Mouse (Mus musculus): Measurements from ENCODE around the gene Oas2. TPM values are rescaled to one million over a fixed set of nuclear protein-coding genes. Genes with fewer than 3 reads are reported as not detected.

The Oas2 gene
- polyA plus RNA-seq, 1 experiment = 22.4 TPM

DNA sequence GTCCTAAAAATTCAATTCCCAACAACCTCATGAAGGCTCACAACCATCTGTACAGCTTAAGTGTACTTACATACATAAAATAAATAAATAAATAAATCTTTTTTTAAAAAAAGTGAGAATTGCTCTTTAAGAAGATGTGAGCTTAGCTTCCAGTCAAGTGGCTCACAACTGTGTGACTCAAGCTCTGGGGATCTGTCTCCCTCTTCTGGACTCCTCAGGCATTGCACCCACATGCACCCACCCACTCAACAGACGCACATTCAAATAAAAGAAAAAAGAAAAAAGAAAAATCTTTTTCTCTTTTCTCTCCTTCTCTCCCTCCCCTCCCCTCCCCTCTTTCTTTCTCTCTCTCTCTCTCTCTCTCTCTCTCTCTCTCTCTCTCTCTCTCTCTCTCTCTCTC is 32.0 kb upstream of the Oas2 start:
- Histone ChIP-seq H3K36me3 (ENCODE audit: control insufficient read depth, insufficient read depth, low read length) (no peaks in the 10 kb centered on the region), H3K27me3 (ENCODE audit: control insufficient read depth, insufficient read depth, low read length) (no peaks in the 10 kb centered on the region), H3K27ac (ENCODE audit: control insufficient read depth, insufficient read depth, low read length) (no peak overlapping the region), H3K4me1 (replicated peaks; ENCODE audit: control insufficient read depth, insufficient read depth, low read length) (peaks cover 33% of the 10 kb centered on the region), H3K4me3 (ENCODE audit: control insufficient read depth, insufficient read depth, low read length) (no peak overlapping the region)
- WGBS = 86% methylated on average over 1 of the region's 1 CpGs
- TF ChIP-seq POLR2A (IDR thresholded peaks at IDR 0.05; ENCODE audit: control insufficient read depth, extremely low read depth, insufficient read depth, low read length, poor library complexity) (no peak), CTCF (IDR thresholded peaks at IDR 0.05; ENCODE audit: borderline replicate concordance, control insufficient read depth, extremely low read depth, insufficient read depth, low read length, poor library complexity) (no peak)
- no peak for DNase-seq

DNA sequence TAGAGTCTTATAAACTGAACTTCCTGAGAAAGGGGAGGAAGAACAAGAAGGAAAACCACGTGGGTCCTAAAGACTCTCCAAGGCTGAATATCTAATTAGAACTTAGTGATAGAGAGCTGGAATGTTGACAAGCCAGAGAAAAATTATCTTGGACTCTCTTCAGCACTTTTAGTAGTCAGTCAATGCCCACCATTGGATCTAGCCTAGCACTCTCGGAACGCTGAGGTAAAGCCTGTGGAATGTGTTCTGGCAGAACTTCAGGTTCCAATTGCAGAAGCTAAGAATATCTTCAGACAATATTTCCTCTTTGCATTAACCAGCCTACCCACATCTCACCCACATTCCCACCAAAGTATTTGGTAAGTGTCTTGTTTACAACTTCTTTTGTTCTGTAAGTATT is 30.3 kb upstream of the Oas2 start:
- 25% methylated on average over 3 of the region's 3 CpGs for WGBS
- TF ChIP-seq CTCF (IDR thresholded peaks at IDR 0.05; ENCODE audit: borderline replicate concordance, control insufficient read depth, extremely low read depth, insufficient read depth, low read length, poor library complexity) (no peak), POLR2A (IDR thresholded peaks at IDR 0.05; ENCODE audit: control insufficient read depth, extremely low read depth, insufficient read depth, low read length, poor library complexity) (no peak)
- Histone ChIP-seq H3K4me3 (ENCODE audit: control insufficient read depth, insufficient read depth, low read length) (no peak overlapping the region), H3K27me3 (ENCODE audit: control insufficient read depth, insufficient read depth, low read length) (no peaks in the 10 kb centered on the region), H3K4me1 (replicated peaks; ENCODE audit: control insufficient read depth, insufficient read depth, low read length) (peaks cover 49% of the 10 kb centered on the region), H3K27ac (ENCODE audit: control insufficient read depth, insufficient read depth, low read length) (no peak overlapping the region), H3K36me3 (ENCODE audit: control insufficient read depth, insufficient read depth, low read length) (no peaks in the 10 kb centered on the region)
- DNase-seq = no peak

DNA sequence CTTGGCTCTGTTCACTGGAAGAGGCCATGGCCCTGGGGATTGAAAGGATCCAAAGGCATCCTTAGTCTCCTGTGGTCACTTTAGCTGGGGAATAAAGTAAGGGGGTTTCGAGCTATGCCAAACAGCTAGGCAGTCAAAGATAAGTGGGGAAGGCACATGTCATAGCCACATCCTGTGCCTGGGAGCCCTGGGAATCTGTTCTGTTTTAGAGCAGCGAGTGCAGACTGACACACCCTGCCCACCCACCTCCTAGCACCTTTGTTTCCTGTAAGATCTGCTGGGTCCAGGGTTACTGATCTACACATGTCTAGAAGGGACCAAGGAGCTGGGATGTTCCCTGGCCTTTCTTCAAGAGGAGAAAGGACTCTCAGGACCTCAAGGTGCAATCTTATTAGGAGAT is 29.3 kb upstream of the Oas2 start:
- DNase-seq = peak; percentile 26
- 10% methylated on average over 2 of the region's 2 CpGs for WGBS
- TF ChIP-seq CTCF (IDR thresholded peaks at IDR 0.05; ENCODE audit: borderline replicate concordance, control insufficient read depth, extremely low read depth, insufficient read depth, low read length, poor library complexity) = no peak
- no peak for TF ChIP-seq POLR2A (IDR thresholded peaks at IDR 0.05; ENCODE audit: control insufficient read depth, extremely low read depth, insufficient read depth, low read length, poor library complexity)
- Histone ChIP-seq H3K27me3 (ENCODE audit: control insufficient read depth, insufficient read depth, low read length) (no peaks in the 10 kb centered on the region), H3K4me3 (ENCODE audit: control insufficient read depth, insufficient read depth, low read length) (no peak overlapping the region), H3K36me3 (ENCODE audit: control insufficient read depth, insufficient read depth, low read length) (no peaks in the 10 kb centered on the region), H3K4me1 (replicated peaks; ENCODE audit: control insufficient read depth, insufficient read depth, low read length) (peaks cover 52% of the 10 kb centered on the region), H3K27ac (ENCODE audit: control insufficient read depth, insufficient read depth, low read length) (no peak overlapping the region)

DNA sequence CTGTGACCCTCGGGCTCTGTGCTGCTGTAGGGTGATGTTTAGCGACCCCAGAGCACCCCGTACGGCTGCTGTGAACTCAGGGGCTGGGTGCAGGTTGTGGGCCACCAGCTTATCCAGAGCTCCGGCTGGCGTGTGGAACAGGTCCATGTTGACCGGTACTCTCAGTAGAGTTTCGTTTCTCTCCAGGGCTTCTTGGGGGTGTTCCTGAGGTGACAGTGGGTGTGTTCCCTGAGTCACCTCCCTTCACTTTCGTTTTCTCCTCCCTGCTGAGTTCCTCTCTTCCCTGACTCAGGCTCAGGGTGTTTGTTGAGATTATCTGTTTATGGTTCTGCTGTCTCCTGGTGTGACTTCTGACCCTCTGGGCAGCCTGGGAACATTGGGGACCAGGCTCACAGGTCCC is 27.8 kb upstream of the Oas2 start, which contains the start of gene Oas3:
Oas3 (minus strand) TSS at position 184 of the 400 bp plus-strand sequence.
- peak within 1 kb of the TSS; percentile 58; the same call in 1 of the 2 replicates for H3K27ac ChIP-seq (ENCODE audit: control insufficient read depth, insufficient read depth, low read length)
- H3K36me3 ChIP-seq (ENCODE audit: control insufficient read depth, insufficient read depth, low read length) = no peaks in the 10 kb centered on the region
- peaks cover 52% of the 10 kb centered on the region for H3K4me1 ChIP-seq (replicated peaks; ENCODE audit: control insufficient read depth, insufficient read depth, low read length)
- peak; percentile 22 for DNase-seq
- no peaks in the 10 kb centered on the region for H3K27me3 ChIP-seq (ENCODE audit: control insufficient read depth, insufficient read depth, low read length)
- H3K4me3 ChIP-seq (ENCODE audit: control insufficient read depth, insufficient read depth, low read length) = peak within 1 kb of the TSS; percentile 58
- TF ChIP-seq POLR2A (IDR thresholded peaks at IDR 0.05; ENCODE audit: control insufficient read depth, extremely low read depth, insufficient read depth, low read length, poor library complexity) (no peak), CTCF (IDR thresholded peaks at IDR 0.05; ENCODE audit: borderline replicate concordance, control insufficient read depth, extremely low read depth, insufficient read depth, low read length, poor library complexity) (no peak)
- 7% methylated on average over 9 of the region's 9 CpGs for WGBS

DNA sequence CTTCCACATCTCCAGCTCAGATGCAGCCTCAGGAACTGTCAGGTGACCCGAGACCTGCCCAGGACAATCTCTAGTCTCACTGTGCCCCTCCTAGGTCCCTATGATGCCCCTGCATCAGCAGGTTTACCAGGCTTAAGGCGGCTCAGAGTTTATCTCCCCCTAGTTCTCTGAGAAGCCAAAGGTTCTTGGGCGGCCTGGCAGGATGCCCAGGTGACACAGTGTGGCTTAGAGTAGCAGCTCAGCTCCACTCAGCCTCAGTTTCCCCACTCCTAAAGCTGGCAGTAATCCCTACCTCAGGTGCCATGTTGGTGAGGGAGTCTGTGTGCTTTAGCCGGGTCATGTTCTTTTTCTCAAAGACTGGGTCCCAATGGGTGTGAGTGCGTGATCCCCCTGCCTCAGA is 27.1 kb upstream of the Oas2 start:
- peak overlapping the region; percentile 58 for H3K4me3 ChIP-seq (ENCODE audit: control insufficient read depth, insufficient read depth, low read length)

DNA sequence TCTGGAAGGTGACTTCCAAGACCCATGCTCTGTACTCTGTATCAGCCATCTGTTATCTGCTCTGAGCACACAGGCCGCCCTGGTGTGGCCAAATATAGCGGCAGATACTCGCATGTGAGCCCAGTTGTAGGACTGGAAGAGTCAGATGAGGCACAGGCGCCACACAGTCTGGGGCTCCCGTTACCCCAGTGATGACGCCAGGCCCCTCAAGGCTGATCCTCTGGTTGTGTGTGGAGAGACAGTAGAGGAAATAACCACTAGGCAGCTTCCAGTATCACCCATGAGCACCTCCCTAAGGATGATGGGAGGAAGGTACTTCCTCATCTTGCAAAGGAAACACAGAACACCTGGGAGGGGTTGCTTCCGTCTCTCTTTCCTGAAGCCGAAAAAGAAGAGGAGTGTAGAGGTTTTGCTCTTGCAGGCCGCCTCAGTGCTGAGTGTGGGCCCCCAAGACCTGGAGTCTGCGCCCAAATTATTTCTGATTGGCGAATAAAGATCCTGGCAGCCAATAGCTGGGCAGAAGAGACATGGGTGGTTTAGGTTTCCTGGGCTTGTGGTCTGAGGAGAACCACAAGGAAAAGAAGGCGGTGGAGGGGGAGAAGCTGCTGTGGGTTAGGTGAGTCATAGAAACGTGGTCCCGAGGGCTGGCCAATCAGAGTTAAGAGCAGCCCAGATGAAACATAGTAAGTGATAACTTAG is 25.8 kb upstream of the Oas2 start:
- H3K27me3 ChIP-seq (ENCODE audit: control insufficient read depth, insufficient read depth, low read length) = no peaks in the 10 kb centered on the region
- 0 out of 2 replicates have a peak, but pooled peaks have one; percentile 24 for TF ChIP-seq POLR2A (IDR thresholded peaks at IDR 0.05; ENCODE audit: control insufficient read depth, extremely low read depth, insufficient read depth, low read length, poor library complexity)
- no peak for TF ChIP-seq CTCF (IDR thresholded peaks at IDR 0.05; ENCODE audit: borderline replicate concordance, control insufficient read depth, extremely low read depth, insufficient read depth, low read length, poor library complexity)
- H3K4me1 ChIP-seq (replicated peaks; ENCODE audit: control insufficient read depth, insufficient read depth, low read length) = peaks cover 52% of the 10 kb centered on the region
- peak overlapping the region; percentile 20 for H3K4me3 ChIP-seq (ENCODE audit: control insufficient read depth, insufficient read depth, low read length)
- 3% methylated on average over 14 of the region's 14 CpGs for WGBS
- H3K27ac ChIP-seq (ENCODE audit: control insufficient read depth, insufficient read depth, low read length) = peak overlapping the region; percentile 85
- peak; percentile 77 for DNase-seq
- H3K36me3 ChIP-seq (ENCODE audit: control insufficient read depth, insufficient read depth, low read length) = no peaks in the 10 kb centered on the region

More for the DNA sequence above, 27.1 kb upstream of the Oas2 start:
- TF ChIP-seq CTCF (IDR thresholded peaks at IDR 0.05; ENCODE audit: borderline replicate concordance, control insufficient read depth, extremely low read depth, insufficient read depth, low read length, poor library complexity) (no peak), POLR2A (IDR thresholded peaks at IDR 0.05; ENCODE audit: control insufficient read depth, extremely low read depth, insufficient read depth, low read length, poor library complexity) (no peak)
- 77% methylated on average over 5 of the region's 5 CpGs for WGBS
- no peak for DNase-seq
- Histone ChIP-seq H3K27ac (ENCODE audit: control insufficient read depth, insufficient read depth, low read length) (peak overlapping the region; percentile 39; the same call in 1 of the 2 replicates), H3K36me3 (ENCODE audit: control insufficient read depth, insufficient read depth, low read length) (no peaks in the 10 kb centered on the region), H3K27me3 (ENCODE audit: control insufficient read depth, insufficient read depth, low read length) (no peaks in the 10 kb centered on the region), H3K4me1 (replicated peaks; ENCODE audit: control insufficient read depth, insufficient read depth, low read length) (peaks cover 52% of the 10 kb centered on the region)
